Mouse (Mus musculus) spleen, adult 2 months (tissue): ENCODE measurements around the gene Ube2q2.

ENCODE experiments used
- CTCF ChIP-seq: fragments of 200-500 bp; IDR thresholded peaks from 2 replicates; pipeline ENCODE4 v1.5.1; 2011; ENCODE audit warnings: mild to moderate bottlenecking, inconsistent platforms; ENCODE audit not compliant: insufficient read depth, insufficient read length, insufficient replicate concordance; ENCODE audit errors: extremely low read depth
- POLR2A ChIP-seq: fragments of 200-500 bp; IDR thresholded peaks from 2 replicates; pipeline ENCODE4 v1.6.1; 2011; ENCODE audit warnings: low read depth, low read length, inconsistent platforms

- TF ChIP-seq CTCF (no peak), POLR2A (no peak)
Measured at GRCm38 (mm10) chr9:55246440-55246839, 97.8 kb downstream of the Ube2q2 start.
